Mouse (Mus musculus): ENCODE results near the gene Chfr.

GRCm38 (mm10) chr5:110101716-110102347 is 33.8 kb upstream of the Chfr start:
- TF ChIP-seq POLR2A (IDR thresholded peaks at IDR 0.05; ENCODE audit: extremely low read depth, insufficient read depth, low read length): no peak
- TF ChIP-seq CTCF (IDR thresholded peaks at IDR 0.05; ENCODE audit: low read depth, low read length): no peak
